Mouse (Mus musculus) regulatory T cell (primary cell): ENCODE data around the gene Pde2a.

Source experiments
- in situ Hi-C: fragments of 300-600 bp; cut with MboI, MseI; formaldehyde crosslinking; loops from one replicate; pipeline ENCODE4 v1.15.1; 2025; ENCODE audit warnings: high pct_unique_total_duplicates

Pde2a gene

GRCm38 (mm10) chr7:101472598-101473558, 51.4 kb downstream of the Pde2a start:
- in situ Hi-C loops = no loop called here

GRCm38 (mm10) chr7:101474399-101474811, 52.9 kb downstream of the Pde2a start:
- in situ Hi-C loops = no loop called here

DNA sequence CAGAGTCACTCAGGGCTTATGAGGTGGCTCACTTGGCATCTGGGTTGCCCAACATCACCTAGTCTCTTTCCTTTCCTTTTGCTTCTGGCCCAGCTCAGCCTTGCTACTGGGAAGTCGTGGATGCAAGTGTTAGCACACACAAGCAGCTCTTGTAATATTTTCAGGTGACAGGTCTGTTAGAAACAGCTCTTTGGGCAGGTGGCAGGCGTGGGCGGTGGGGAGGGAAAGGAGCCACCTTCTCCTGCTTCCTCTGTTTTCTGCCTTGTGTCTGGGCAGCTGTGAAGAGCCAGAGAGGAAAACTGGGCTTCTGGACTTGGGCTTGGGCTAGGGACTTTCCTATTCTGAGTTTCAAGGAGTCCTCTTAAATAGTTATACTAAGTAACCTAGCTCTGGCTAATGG, 54.5 kb downstream of the Pde2a start:
- in situ Hi-C loops = no loop called here

GRCm38 (mm10) chr7:101476493-101476892, 55.0 kb downstream of the Pde2a start:
- in situ Hi-C loops = no loop called here

DNA sequence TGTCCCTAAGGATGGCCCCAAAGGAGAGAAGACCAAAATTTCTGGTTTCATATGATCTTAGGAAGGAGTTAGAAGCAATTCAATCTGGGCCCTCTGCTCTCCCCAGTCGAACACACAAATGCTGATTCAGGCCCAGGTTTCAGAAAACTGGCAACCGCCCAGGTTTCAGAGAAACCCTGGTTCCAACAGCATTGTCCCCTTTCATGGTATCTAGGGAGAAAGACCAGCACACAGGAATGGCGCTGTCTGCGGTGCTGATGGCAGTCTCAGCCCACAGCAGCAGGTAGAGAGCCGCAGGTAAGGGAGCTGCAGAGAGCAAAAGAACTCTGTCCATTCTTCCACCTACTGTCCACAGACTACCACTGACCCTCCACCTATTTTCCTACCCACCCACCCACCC, 55.7 kb downstream of the Pde2a start:
- in situ Hi-C loops = no loop called here

DNA sequence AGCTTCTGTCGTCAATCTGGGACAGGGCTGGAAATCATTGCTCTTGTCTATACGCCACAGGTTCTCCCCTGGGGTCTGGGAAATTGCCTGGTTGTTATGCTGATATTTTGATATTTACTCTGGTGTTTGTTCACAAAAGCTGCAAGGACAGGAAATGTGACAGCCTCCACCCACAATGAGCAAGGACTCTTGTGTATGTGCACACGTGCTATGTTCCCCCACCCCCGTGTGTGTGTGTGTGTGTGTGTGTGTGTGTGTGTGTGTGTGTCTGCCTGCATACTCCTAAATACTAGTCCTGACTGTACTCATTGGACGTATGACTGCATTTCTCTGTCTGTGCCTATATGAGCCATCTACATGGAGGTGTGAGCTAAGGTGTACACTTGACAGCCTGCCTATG, 56.6 kb downstream of the Pde2a start:
- in situ Hi-C loops = no loop called here

GRCm38 (mm10) chr7:101479841-101480240, 58.4 kb downstream of the Pde2a start:
- in situ Hi-C loops = no loop called here

- in situ Hi-C loops = no loop called here
Observed at GRCm38 (mm10) chr7:101480671-101481070, 59.2 kb downstream of the Pde2a start.

DNA sequence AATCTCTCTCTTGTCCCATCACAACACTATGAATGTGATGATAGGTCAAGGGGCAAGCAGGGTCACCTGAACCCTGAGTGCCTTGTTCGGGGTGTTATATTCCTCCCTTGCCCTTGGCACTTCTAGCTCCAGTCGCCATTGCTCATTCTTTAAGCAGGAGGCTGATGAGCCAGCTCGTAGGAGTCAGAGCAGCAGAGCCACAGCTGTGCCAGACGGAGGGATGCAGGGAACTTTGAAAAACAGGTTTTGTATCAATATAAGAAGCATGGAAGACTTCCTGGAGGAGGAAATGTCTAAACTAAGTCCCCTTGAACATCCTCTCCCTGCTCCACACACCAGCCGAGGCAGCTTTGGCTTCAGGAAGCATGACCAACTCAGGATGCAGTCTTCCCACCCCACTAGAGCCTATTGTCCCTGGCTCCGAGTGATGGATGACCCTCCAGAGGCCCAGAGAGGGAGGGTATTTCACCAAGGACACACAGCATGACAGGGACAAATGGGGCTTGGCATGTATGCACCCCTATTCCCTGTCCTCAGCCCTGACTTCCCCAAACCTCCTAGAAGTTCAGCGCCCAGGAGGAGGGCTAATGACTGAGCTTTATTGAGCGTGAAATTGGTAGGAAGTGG, 60.5 kb downstream of the Pde2a start:
- in situ Hi-C loops = no loop called here

DNA sequence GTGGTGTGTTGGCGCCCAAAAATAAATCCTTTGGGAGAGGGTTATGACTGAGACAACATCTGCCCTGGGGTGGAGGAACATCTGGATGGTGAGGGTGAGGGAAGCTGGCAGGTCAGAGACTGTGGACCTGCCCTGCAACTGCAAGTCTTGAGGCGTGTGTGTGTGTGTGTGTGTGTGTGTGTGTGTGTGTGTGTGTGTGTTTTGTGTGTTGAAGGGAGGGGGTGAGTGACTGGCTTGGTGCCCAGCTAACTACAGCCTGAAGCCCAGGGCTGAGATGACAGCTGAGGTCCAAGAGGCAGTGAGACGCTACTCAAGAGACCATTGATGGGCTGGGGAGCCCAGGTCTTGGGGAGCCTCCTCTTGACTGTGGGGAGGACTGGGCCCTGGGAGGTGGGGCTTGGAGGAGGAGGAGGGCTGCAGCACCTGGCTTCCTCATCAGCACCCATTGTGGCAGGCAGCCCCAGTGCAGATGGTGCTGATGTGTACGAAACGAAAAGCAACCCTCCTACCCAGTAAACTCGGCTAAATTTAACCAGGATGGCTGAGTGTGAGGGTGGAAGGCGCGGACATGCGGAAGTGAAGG, 61.1 kb downstream of the Pde2a start:
- in situ Hi-C loops = no loop called here

- in situ Hi-C loops = no loop called here
Observed at GRCm38 (mm10) chr7:101483498-101484115, 62.1 kb downstream of the Pde2a start.

- in situ Hi-C loops = no loop called here
Observed at GRCm38 (mm10) chr7:101487102-101487501, 65.6 kb downstream of the Pde2a start.

DNA sequence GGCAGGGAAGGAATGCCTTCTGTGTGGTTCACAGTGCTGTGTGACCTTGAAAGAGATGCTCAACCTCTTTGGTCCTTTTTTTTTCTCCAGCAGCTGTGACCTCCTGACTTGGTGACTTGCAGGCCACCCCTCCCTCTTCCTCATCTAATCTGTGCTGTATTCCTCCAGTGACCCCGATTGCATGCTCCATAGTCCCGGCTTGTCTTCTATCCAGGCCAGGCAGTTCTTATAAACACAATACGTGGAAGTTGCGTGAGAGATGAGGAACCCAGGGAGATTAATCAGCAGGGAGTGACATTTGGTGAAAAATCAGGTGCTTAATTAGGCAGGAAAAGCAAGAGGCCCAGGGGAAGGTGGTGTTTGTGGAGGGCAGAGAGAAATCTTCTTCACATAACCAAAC, 69.5 kb downstream of the Pde2a start:
- in situ Hi-C loops = no loop called here

- in situ Hi-C loops = no loop called here
Observed at GRCm38 (mm10) chr7:101498385-101498784, 76.9 kb downstream of the Pde2a start.

GRCm38 (mm10) chr7:101499251-101499650, 77.8 kb downstream of the Pde2a start:
- in situ Hi-C loops = no loop called here

GRCm38 (mm10) chr7:101499701-101500100, 78.2 kb downstream of the Pde2a start:
- in situ Hi-C loops = loop anchor here (5.0 kb wide), 1 partner anchor 52 kb away; no protein-coding TSS in a partner anchor

DNA sequence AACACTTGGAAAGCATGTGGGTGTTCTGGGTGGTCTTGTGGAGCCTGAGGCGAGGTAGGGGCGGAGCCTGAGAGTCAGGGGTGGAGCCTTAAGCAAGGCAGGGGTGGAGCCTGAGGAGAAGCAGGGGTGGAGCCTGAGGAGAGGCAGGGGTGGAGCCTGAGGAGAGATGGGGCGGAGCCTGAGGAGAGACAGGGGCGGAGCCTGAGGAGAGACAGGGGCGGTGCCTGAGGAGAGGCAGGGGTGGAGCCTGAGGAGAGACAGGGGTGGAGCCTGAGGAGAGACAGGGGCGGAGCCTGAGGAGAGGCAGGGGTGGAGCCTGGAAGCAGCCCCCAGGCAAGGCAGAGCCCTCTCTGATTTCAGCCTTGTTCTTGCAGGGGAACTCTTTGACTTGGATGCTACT, 79.7 kb downstream of the Pde2a start:
- in situ Hi-C loops = loop anchor here (5.0 kb wide), 1 partner anchor 54 kb away; no protein-coding TSS in a partner anchor

DNA sequence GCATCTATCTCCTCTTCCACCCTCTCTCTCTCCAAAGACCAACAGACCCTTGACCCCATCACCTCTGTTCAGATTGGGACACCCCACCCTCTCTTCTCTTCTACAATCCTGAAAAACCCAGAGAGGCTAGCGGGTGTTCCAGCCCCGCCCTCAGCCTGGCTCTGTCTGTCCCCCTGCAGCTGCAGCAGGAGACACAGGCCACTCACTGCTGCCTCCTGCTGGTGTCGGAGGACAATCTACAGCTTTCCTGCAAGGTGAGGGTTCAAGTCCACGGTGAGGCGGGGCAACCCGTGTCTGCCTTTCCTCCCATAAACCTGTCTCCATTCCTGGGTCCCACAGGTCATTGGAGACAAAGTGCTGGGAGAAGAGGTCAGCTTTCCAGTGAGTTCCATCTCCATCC, 80.2 kb downstream of the Pde2a start:
- in situ Hi-C loops = loop anchor here (5.0 kb wide), 1 partner anchor 54 kb away; no protein-coding TSS in a partner anchor

DNA sequence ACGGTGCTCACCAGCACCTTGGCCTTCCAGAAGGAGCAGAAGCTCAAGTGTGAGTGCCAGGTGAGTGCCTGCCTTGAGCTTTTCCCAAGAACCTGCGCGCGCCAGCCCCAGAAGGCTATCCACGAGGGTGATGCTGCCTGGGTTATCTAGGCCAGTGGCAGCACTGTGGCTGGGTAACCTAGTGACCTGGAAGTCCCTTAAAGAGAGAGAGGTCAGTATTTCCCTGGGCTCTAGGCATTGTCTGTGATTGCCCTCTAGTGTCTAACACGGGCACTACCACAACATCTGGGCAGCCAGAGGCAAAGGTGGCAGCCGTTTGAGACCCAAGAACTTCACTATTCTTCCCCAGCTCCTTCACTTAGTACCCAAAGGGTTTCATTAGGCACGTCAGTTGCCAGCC, 81.9 kb downstream of the Pde2a start:
- in situ Hi-C loops = loop anchor here (5.0 kb wide), 1 partner anchor 56 kb away; no protein-coding TSS in a partner anchor

DNA sequence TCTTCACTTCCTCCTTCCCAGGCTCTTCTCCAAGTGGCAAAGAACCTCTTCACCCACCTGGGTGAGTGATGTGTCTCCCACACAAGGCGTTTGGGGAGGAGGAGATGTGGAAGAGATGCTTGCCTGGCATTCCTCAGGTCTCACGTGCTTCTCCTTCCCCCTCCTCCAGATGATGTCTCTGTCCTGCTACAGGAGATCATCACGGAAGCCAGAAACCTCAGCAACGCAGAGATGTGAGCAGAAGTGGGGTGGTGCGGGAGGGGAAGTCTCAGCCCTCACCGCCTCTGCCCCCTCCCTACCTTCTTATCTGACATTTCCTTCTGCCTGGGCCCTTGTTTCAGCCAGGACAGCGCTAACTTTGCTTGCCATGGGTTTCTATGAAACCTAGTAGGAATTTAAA, 82.3 kb downstream of the Pde2a start:
- in situ Hi-C loops = loop anchor here (5.0 kb wide), 1 partner anchor 57 kb away; no protein-coding TSS in a partner anchor

GRCm38 (mm10) chr7:101504507-101504906, 83.0 kb downstream of the Pde2a start:
- in situ Hi-C loops = loop anchor here (5.0 kb wide), 1 partner anchor 57 kb away; no protein-coding TSS in a partner anchor

DNA sequence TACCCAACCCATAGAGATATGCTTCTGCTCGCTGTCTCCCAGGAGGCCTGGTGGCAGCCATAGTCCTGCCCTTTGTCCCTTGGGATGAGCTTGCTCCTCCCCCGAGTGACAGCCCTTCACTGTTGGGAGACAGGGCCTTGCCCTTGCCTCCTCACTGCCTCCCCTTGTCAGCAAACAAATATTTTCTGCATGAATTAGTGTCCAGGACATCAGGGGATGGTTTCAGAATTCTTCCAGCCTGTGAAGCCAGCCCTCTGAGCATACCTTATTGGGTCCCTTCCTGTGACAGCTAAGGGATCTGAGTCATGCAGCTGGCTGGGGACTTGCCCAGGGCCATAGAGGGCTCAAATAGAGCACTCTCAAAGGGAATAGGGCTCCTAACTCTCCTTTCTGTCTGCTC, 87.7 kb downstream of the Pde2a start:
- in situ Hi-C loops = no loop called here
